Mouse (Mus musculus): ENCODE data around the gene Lyrm7.

DNA sequence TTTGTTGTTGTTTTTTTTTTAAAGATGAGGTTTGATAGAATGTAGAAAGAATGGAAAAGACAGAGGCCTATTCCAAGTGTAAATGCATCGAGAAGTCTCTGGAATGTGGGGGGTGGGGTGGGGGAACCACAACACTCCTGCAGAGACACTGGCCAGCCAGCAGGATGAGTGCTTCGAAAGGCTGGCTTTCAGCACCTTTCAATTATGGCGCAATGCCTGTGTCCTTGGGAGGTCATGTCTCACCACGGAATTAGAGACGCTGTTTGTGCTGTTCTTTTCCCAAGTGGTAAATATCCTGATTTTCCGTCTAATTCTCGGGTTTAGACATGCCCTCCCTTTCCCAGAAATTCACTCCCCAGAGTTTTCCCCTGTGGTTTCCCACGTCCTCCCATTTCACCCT is 22.0 kb upstream of the Lyrm7 start:
- no peak for TF ChIP-seq POLR2A (IDR thresholded peaks at IDR 0.05; ENCODE audit: low read depth, low read length)
- no peak for TF ChIP-seq CTCF (IDR thresholded peaks at IDR 0.05; ENCODE audit: extremely low read depth, insufficient read length, insufficient replicate concordance, low read depth, low read length)
